Mouse (Mus musculus) ovary, adult 18-20 months (tissue): ENCODE results near the gene Dph5.

Experiments
- DNase-seq: peaks from one replicate; pipeline ENCODE4 v3.0.0; 2022; ENCODE audit warnings: low spot score, mixed read lengths

Gene Dph5

GRCm38 (mm10) chr3:115952356-115952755 is 64.7 kb downstream of the Dph5 start:
- DNase-seq, result no peak

- no peak for DNase-seq
Measured at GRCm38 (mm10) chr3:115953088-115953487, 65.5 kb downstream of the Dph5 start.

- DNase-seq, result no peak
Measured at GRCm38 (mm10) chr3:115957223-115957622, 69.6 kb downstream of the Dph5 start.

DNA sequence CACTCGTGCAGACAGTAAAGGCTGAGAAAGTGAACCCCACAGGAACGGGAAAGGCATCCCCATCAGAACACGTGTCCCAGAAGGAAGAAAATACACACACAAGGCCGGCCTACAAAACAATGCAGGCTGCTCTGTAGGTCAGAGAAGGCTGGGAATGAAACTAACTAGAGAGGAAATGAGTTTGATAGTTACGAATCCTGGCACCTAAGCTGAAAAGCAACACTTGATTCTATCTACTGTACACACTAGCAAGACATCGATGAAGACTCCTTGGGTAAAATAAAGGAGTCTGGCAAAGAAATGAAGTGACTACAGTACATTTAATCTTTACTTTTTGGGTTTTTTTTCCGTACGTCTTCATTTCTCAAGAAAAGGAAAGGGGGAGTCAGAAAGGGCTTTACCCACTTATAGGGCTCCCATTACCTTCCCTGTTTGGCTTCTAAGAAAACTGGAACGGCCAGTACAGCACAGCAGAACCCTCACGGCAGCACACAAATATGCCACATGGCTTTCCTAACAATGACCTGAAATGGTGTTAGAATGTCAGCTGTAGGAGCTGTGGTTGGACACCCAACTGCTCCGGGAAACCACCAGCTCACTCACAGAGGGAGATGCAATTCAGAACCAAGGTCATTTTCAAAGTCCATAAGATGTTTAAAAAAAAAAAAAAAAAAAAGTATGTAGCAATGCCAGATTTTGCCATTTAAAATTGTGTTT is 73.8 kb downstream of the Dph5 start:
- DNase-seq, result no peak

GRCm38 (mm10) chr3:115962028-115962415 is 74.4 kb downstream of the Dph5 start:
- no peak for DNase-seq

- no peak for DNase-seq
Measured at GRCm38 (mm10) chr3:115963597-115963996, 76.0 kb downstream of the Dph5 start.

DNA sequence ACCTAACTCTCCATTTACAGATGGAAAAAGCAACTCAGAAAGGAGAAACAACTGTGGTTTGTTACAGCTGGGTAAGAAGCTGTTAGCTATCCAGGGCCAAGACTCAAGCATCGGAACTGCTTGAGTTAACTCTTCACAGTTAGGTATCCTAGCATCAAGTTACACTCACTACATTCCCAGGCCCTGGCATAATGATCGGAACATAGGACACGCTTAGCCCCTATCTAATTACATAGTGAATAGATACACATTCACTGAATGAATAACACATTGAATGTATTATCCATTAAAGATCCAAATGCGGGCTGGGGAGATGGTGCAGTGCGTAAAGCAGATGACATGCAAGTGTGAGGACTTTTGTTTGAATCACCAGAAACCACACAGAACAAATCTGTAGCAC is 76.4 kb downstream of the Dph5 start:
- no peak for DNase-seq

- DNase-seq, result peak; percentile 10
Measured at GRCm38 (mm10) chr3:115968745-115969530, 81.3 kb downstream of the Dph5 start.

DNA sequence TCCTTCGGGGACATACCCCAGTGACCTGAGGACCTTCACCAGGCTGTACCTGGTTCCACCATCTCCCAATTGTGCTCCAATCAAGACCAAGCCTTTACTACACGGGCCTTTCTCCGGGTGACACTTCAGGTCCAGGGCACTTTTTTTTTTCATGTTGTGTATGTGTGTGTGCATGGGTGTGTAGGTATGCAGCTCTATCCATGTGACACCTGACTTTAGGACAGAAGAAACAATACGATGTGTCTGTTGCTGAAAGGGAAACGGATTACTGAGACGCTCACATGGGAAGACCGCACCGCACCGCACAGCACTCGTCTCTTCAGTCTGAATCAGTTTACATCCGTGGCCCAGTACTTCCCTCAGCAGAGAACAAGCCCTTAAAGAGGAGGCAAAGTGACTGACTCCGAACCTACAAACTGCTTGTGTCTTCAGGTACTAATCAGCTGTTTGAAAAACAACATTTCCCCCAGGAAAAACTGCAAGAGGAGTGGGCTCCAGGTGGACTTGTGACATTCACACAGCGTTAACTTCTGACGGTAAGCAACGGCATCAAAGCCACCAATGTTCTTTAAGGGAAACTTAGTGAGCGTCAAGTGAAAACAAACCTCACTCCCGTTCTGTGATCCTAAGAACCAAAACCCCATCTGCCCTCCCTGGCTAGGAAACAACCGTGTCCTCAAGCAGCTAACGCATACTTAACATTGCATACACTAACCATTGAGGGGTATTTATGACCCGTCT is 83.6 kb downstream of the Dph5 start:
- no peak for DNase-seq

GRCm38 (mm10) chr3:115971891-115972646 is 84.4 kb downstream of the Dph5 start:
- no peak for DNase-seq

DNA sequence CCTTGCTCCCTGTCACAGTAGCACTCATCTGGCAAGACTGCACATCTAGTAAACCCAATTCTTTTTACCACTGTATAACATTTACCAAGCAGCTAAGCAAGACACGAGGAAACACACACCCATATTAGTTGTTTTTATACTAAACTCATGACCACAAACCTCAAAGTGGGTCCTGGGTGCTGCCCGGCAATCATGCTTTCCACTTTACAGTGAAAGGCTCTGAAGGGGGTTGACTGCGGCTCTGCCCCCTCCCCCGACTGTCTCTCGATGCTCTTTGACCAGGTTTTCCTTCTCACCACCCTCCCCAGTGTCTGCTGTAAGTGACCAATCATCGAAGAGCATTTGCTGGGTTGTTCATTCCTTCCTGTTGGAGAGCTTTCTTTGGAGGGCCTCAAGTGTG is 86.6 kb downstream of the Dph5 start:
- no peak for DNase-seq

DNA sequence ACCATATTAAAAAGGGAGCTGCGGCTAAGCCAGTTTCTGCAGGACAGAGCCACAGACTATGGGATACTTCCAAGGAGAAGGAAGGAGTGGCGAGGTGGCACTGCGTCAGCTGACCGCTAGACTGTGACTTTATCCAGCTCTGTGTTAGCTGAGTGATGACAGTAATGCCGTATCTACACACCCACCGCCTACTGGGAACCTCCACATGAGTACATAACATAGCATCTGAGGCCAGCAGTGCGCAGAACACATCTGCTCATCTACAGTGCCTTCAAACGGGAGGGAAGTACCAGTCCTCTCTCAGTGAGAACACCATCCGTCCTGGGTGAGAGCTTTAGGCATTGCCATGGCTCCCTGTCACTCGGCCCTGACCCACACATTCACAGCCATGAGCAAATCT is 87.4 kb downstream of the Dph5 start:
- no peak for DNase-seq

DNA sequence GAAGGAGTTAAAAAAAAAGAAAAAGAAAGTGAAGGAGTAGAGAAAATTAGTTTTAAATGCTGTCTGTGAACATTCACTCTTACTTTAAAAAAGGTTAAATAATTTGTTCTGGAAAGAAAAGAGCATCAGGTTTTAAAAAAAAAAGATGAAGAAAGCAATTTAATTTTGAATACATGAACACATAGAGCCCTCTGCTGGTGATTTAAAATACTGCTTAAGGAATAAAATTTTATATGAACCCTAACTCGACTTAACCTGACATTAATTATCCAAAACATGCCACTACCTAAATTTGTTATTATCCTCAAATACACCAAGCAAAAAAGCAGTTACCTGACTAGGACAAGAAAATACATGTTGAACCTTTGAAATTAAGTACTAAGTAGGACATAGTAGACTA is 91.4 kb downstream of the Dph5 start:
- no peak for DNase-seq

DNA sequence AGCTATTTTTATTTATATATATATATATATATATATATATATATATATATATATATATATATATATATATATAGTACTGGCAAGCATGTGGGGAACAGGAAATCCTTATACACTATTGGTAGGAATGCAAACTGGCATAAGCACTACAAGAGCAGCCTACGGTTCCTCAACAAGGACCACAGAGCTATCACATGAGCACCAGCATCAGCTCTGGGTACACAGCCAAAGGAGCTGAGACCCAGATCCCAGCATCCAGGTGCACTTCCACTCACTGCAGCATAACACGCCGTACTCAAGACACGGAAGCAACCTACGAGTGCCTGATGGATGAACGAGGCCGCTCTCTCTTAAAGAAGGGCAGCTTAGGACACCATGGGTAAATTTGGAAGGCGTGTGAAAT is 95.6 kb downstream of the Dph5 start:
- DNase-seq, result no peak
